Mouse (Mus musculus) bone marrow, adult 2 months (tissue): ENCODE results near the gene Abcc10.

Experiments
- CTCF ChIP-seq: fragments of 200-500 bp; IDR thresholded peaks from 2 replicates; pipeline ENCODE4 v1.5.1; 2011; ENCODE audit warnings: low read length, control low read depth; ENCODE audit not compliant: control insufficient read depth, insufficient read depth
- POLR2A ChIP-seq: fragments of 200-500 bp; IDR thresholded peaks from 2 replicates; pipeline ENCODE4 v1.6.1; 2011; ENCODE audit warnings: low read depth, mild to moderate bottlenecking, control low read depth, low read length, borderline replicate concordance; ENCODE audit not compliant: control insufficient read depth

DNA sequence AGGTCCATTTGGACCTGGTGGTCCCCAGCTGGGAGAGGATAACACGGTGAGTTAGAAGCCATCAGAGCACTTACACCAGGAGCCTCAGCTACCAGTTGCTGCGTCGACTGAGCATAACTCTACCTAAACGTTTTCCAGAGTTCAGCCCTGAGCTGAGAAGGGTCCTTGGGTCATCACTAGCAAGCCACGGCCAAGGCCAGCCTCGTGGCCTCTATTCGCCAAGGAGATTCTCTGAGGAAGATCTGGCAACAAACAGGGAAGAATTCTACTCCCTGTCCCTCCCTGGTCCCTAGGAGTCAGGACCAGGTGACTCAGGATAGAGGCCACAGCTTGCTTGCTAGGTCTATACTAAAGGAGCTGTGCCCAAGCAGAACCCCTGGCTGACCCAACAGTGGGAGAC, 60.6 kb downstream of the Abcc10 start:
- TF ChIP-seq CTCF, result no peak
- TF ChIP-seq POLR2A, result no peak
